Mouse (Mus musculus): ENCODE results near the gene Olfr774.
"Not testable (repeated sequence)": the region's sequence is repeated elsewhere in the genome, so short reads cannot be mapped to it uniquely, and the experiment has no call there.

- not testable (repeated sequence) for TF ChIP-seq FLI1 (IDR thresholded peaks at IDR 0.05; ENCODE audit: low read length); GATA1 (IDR thresholded peaks at IDR 0.05; ENCODE audit: borderline replicate concordance, low read length)
Observed at GRCm38 (mm10) chr10:129187319-129187718, 48.7 kb upstream of the Olfr774 start, which contains the start of gene Olfr773.
